Mouse (Mus musculus) testis, adult 2 months (tissue): ENCODE measurements around the gene Cd151.

ENCODE experiments used
- CTCF ChIP-seq: fragments of 200-500 bp; IDR thresholded peaks from 2 replicates; pipeline ENCODE4 v1.5.1; 2012; ENCODE audit warnings: low read depth, mild to moderate bottlenecking, inconsistent platforms, low read length, moderate library complexity; ENCODE audit not compliant: control insufficient read depth, insufficient read depth, insufficient replicate concordance
- POLR2A ChIP-seq: fragments of 200-500 bp; IDR thresholded peaks from 2 replicates; pipeline ENCODE4 v1.6.1; 2012; ENCODE audit warnings: low read depth, mild to moderate bottlenecking, inconsistent platforms, low read length, moderate library complexity; ENCODE audit not compliant: control insufficient read depth

DNA sequence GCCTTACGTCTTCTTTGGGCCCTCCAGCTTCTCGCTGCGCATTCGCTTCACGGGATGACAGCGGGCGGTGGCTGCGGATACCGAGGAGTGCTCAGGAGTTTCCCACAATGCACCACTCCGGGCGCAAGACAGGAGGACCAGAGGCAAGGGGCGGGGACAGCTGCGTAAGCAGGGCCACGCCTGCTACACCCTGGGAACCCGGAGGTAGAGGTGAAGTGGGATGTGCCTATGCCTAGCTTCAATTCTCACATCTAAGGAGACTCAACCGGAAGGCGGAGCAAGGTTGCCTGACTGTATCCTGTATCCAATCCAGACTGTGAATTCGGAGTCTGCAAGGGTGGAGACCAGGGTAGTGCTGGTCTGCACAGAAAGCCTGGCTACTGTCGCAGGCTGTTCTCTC is 37.9 kb upstream of the Cd151 start, which contains the start of gene Cend1:
- TF ChIP-seq POLR2A: no peak
- no peak for TF ChIP-seq CTCF
